Comparison of ENCODE assay signal across 8 mouse cellular contexts in genomic region chr12:82664598-82664997, GRCm38 (mm10).
A peak's percentile ranks its signal among the peaks of the same experiment; 100 is the strongest.
DNase-seq lines count a peak whose midpoint lies in the region; ATAC-seq lines count a peak whose summit lies in the region.

No protein-coding gene starts in this region.

- peak; percentile 78; the same call in 1 of the 2 replicates for ATAC-seq in stomach, embryonic 16.5 days (ENCODE audit: insufficient read depth, low FRiP score)
- no peak for ATAC-seq in erythroblast, adult 5-6 weeks (replicated peaks; ENCODE audit: low FRiP score, poor library complexity, severe bottlenecking)

- H3K27me3 ChIP-seq in stomach, embryonic 16.5 days (ENCODE audit: control insufficient read depth, insufficient read depth, low read length), result no peaks in the 10 kb centered on the region

- no peaks in the 10 kb centered on the region for H3K9me3 ChIP-seq in stomach, embryonic 16.5 days (replicated peaks; ENCODE audit: control insufficient read depth, low read length)

- H3K4me2 ChIP-seq in stomach, embryonic 16.5 days (ENCODE audit: low read depth, low read length), result 0 out of 2 replicates have a peak overlapping the region, but pooled peaks have one; percentile 1

- peak overlapping the region; percentile 62; the same call in 1 of the 2 replicates for H3K27ac ChIP-seq in stomach, embryonic 16.5 days (ENCODE audit: low read length)

- WGBS in stomach, embryonic 16.5 days, result 33% methylated on average over 7 of the region's 7 CpGs

- H3K36me3 ChIP-seq in stomach, embryonic 16.5 days (ENCODE audit: control insufficient read depth, insufficient read depth, low read length), result no peaks in the 10 kb centered on the region

- peak; percentile 6 for DNase-seq in adrenal gland, postnatal 14 days
- DNase-seq in adrenal gland, postnatal 25 days, result no peak
- DNase-seq in ovary, postnatal 14 days (ENCODE audit: low spot score), result peak; percentile 3
- no peak for DNase-seq in ovary, postnatal 36 days (ENCODE audit: low spot score)
- DNase-seq in left cerebral cortex, adult 9 months (ENCODE audit: low spot score in 2 of 2), result peak; percentile 56 to 70
- DNase-seq in cerebellum, adult 18-20 months, result no peak

- no peak overlapping the region for H3K4me3 ChIP-seq in stomach, embryonic 16.5 days (replicated peaks; ENCODE audit: low read length)

- H3K4me1 ChIP-seq in stomach, embryonic 16.5 days (ENCODE audit: control insufficient read depth, insufficient read depth, low read length), result peaks cover 9% of the 10 kb centered on the region

- no peak overlapping the region for H3K9ac ChIP-seq in stomach, embryonic 16.5 days (ENCODE audit: low read length)

Comparison
In these comparisons a context has a peak if more than half of its experiments do, and no peak if none do; other contexts are left out.
1. DNase-seq: peak in adrenal gland, postnatal 14 days (single experiment), ovary, postnatal 14 days (single experiment) and left cerebral cortex, adult 9 months (2 of 2); none in adrenal gland, postnatal 25 days (single experiment), ovary, postnatal 36 days (single experiment) and cerebellum, adult 18-20 months (0 of 2).